Mouse (Mus musculus) forebrain, embryonic 10.5 days (tissue): ENCODE measurements at regions not wholly inside any gene's neighbourhood (a gene's known extent, or its start where the extent isn't known, plus 50 kb on each side); places are given as distances from the start of the nearest gene placed in this dataset.
A peak's percentile ranks its signal among the peaks of the same experiment; 100 is the strongest.

Experiments used
- DNase-seq: peaks from one replicate; pipeline ENCODE4 v3.0.0-alpha.2; 2017; ENCODE audit warnings: low spot score; ENCODE audit errors: extremely low spot score
- H3K27ac ChIP-seq: fragments of 300-500 bp; sonication (generic); 2 replicates; pipeline ENCODE4 v1.5.1; 2016; ENCODE audit warnings: mild to moderate bottlenecking
- H3K27me3 ChIP-seq: fragments of 300-500 bp; sonication (generic); 2 replicates; pipeline ENCODE4 v1.6.1; 2016; ENCODE audit warnings: mild to moderate bottlenecking; ENCODE audit not compliant: poor library complexity, severe bottlenecking
- H3K36me3 ChIP-seq: fragments of 300-500 bp; sonication (generic); replicated peaks from 2 replicates; pipeline ENCODE4 v1.6.1; 2016; ENCODE audit warnings: mild to moderate bottlenecking, moderate library complexity
- H3K4me1 ChIP-seq: fragments of 300-500 bp; sonication (generic); 2 replicates; pipeline ENCODE4 v1.6.1; 2016
- H3K4me3 ChIP-seq: fragments of 300-500 bp; sonication (generic); 2 replicates; pipeline ENCODE4 v1.5.1; 2016; ENCODE audit warnings: mild to moderate bottlenecking, moderate library complexity
- H3K9me3 ChIP-seq: fragments of 300-500 bp; sonication (generic); 2 replicates; pipeline ENCODE4 v1.6.1; 2016; ENCODE audit warnings: mild to moderate bottlenecking, moderate library complexity
- WGBS: fragments of 180-500 bp; shearing (Covaris S2); methylation state at CpG from one replicate; pipeline ENCODE4 v1.1.7; 2016; 5-methylcytosine and 5-hydroxymethylcytosine counted together

GRCm38 (mm10) chr2:50737706-50738105 is 411.2 kb downstream of the Rnd3 start:
- no peaks in the 10 kb centered on the region for H3K36me3 ChIP-seq
- H3K27ac ChIP-seq: no peak overlapping the region
- WGBS: 86% methylated on average over 9 of the region's 9 CpGs
- DNase-seq: no peak
- H3K4me1 ChIP-seq: peaks cover 18% of the 10 kb centered on the region
- H3K27me3 ChIP-seq: no peaks in the 10 kb centered on the region
- no peak overlapping the region for H3K4me3 ChIP-seq
- no peaks in the 10 kb centered on the region for H3K9me3 ChIP-seq

GRCm38 (mm10) chr2:50735029-50735428 is 413.9 kb downstream of the Rnd3 start:
- WGBS: 93% methylated on average over 11 of the region's 11 CpGs
- Histone ChIP-seq H3K4me1 (peaks cover 15% of the 10 kb centered on the region), H3K27me3 (no peaks in the 10 kb centered on the region), H3K27ac (no peak overlapping the region), H3K9me3 (no peaks in the 10 kb centered on the region), H3K36me3 (no peaks in the 10 kb centered on the region), H3K4me3 (no peak overlapping the region)
- DNase-seq: no peak

GRCm38 (mm10) chr2:50706652-50707051 is 410.1 kb upstream of the Mmadhc start:
- no peaks in the 10 kb centered on the region for H3K9me3 ChIP-seq
- no peak overlapping the region for H3K4me3 ChIP-seq
- 62% methylated on average over 3 of the region's 3 CpGs for WGBS
- no peak for DNase-seq
- no peaks in the 10 kb centered on the region for H3K27me3 ChIP-seq
- H3K36me3 ChIP-seq: no peaks in the 10 kb centered on the region
- H3K27ac ChIP-seq: no peak overlapping the region
- H3K4me1 ChIP-seq: peaks cover 24% of the 10 kb centered on the region

GRCm38 (mm10) chr2:50704297-50704696 is 407.7 kb upstream of the Mmadhc start:
- H3K9me3 ChIP-seq: no peaks in the 10 kb centered on the region
- H3K4me1 ChIP-seq: peaks cover 26% of the 10 kb centered on the region
- H3K27ac ChIP-seq: no peak overlapping the region
- 79% methylated on average over 3 of the region's 3 CpGs for WGBS
- H3K27me3 ChIP-seq: no peaks in the 10 kb centered on the region
- no peak for DNase-seq
- H3K36me3 ChIP-seq: no peaks in the 10 kb centered on the region
- H3K4me3 ChIP-seq: no peak overlapping the region

GRCm38 (mm10) chr2:50702584-50703450 is 406.2 kb upstream of the Mmadhc start:
- Histone ChIP-seq H3K27ac (peak overlapping the region; percentile 11; the same call in 1 of the 2 replicates), H3K4me1 (peaks cover 26% of the 10 kb centered on the region), H3K4me3 (no peak overlapping the region), H3K9me3 (no peaks in the 10 kb centered on the region), H3K36me3 (no peaks in the 10 kb centered on the region), H3K27me3 (no peaks in the 10 kb centered on the region)
- whole genome bisulfite sequencing: 86% methylated on average over 15 of the region's 15 CpGs
- no peak for DNase-seq

GRCm38 (mm10) chr2:50698841-50699240 is 402.2 kb upstream of the Mmadhc start:
- H3K9me3 ChIP-seq: no peaks in the 10 kb centered on the region
- peaks cover 33% of the 10 kb centered on the region for H3K4me1 ChIP-seq
- 80% methylated on average over 6 of the region's 6 CpGs for WGBS
- no peaks in the 10 kb centered on the region for H3K27me3 ChIP-seq
- no peak overlapping the region for H3K27ac ChIP-seq
- DNase-seq: no peak
- no peak overlapping the region for H3K4me3 ChIP-seq
- no peaks in the 10 kb centered on the region for H3K36me3 ChIP-seq

- Histone ChIP-seq H3K27ac (no peak overlapping the region), H3K9me3 (no peaks in the 10 kb centered on the region), H3K36me3 (no peaks in the 10 kb centered on the region), H3K4me1 (peaks cover 23% of the 10 kb centered on the region), H3K27me3 (no peaks in the 10 kb centered on the region), H3K4me3 (no peak overlapping the region)
- no peak for DNase-seq
Measured at GRCm38 (mm10) chr2:50696575-50696974, 400.0 kb upstream of the Mmadhc start.

GRCm38 (mm10) chr2:50694849-50695248 is 398.2 kb upstream of the Mmadhc start:
- no peaks in the 10 kb centered on the region for H3K27me3 ChIP-seq
- H3K27ac ChIP-seq: no peak overlapping the region
- H3K4me3 ChIP-seq: no peak overlapping the region
- DNase-seq: peak; percentile 50
- H3K4me1 ChIP-seq: peaks cover 22% of the 10 kb centered on the region
- 75% methylated on average over 2 of the region's 2 CpGs for WGBS
- no peaks in the 10 kb centered on the region for H3K9me3 ChIP-seq
- H3K36me3 ChIP-seq: no peaks in the 10 kb centered on the region

GRCm38 (mm10) chr2:50693784-50694350 is 397.3 kb upstream of the Mmadhc start:
- Histone ChIP-seq H3K36me3 (no peaks in the 10 kb centered on the region), H3K4me1 (peaks cover 22% of the 10 kb centered on the region), H3K27ac (no peak overlapping the region), H3K27me3 (no peaks in the 10 kb centered on the region), H3K4me3 (no peak overlapping the region), H3K9me3 (no peaks in the 10 kb centered on the region)
- WGBS: 74% methylated on average over 7 of the region's 7 CpGs
- DNase-seq: no peak

- Histone ChIP-seq H3K9me3 (peaks cover 3% of the 10 kb centered on the region; the same call in 1 of the 2 replicates), H3K27ac (no peak overlapping the region), H3K4me3 (no peak overlapping the region), H3K27me3 (no peaks in the 10 kb centered on the region), H3K36me3 (no peaks in the 10 kb centered on the region), H3K4me1 (peaks cover 22% of the 10 kb centered on the region)
- WGBS: 92% methylated on average over 11 of the region's 11 CpGs
- no peak for DNase-seq
Measured at GRCm38 (mm10) chr2:50690120-50691103, 393.8 kb upstream of the Mmadhc start.

GRCm38 (mm10) chr2:50687672-50688151 is 391.1 kb upstream of the Mmadhc start:
- H3K4me1 ChIP-seq: no peaks in the 10 kb centered on the region
- no peak for DNase-seq
- peaks cover 3% of the 10 kb centered on the region; the same call in 1 of the 2 replicates for H3K9me3 ChIP-seq
- no peaks in the 10 kb centered on the region for H3K27me3 ChIP-seq
- no peak overlapping the region for H3K27ac ChIP-seq
- 90% methylated on average over 10 of the region's 10 CpGs for WGBS
- H3K4me3 ChIP-seq: no peak overlapping the region
- no peaks in the 10 kb centered on the region for H3K36me3 ChIP-seq

- no peak for DNase-seq
- no peaks in the 10 kb centered on the region for H3K36me3 ChIP-seq
- H3K4me3 ChIP-seq: no peak overlapping the region
- no peaks in the 10 kb centered on the region for H3K4me1 ChIP-seq
- H3K9me3 ChIP-seq: peaks cover 3% of the 10 kb centered on the region; the same call in 1 of the 2 replicates
- no peak overlapping the region for H3K27ac ChIP-seq
- H3K27me3 ChIP-seq: no peaks in the 10 kb centered on the region
- 60% methylated on average over 5 of the region's 5 CpGs for WGBS
Measured at GRCm38 (mm10) chr2:50687222-50687621, 390.6 kb upstream of the Mmadhc start.
